Mouse (Mus musculus) C2C12 (cell line): ENCODE measurements around the gene Adora2a.

Experiments
- CEBPB ChIP-seq: IDR thresholded peaks from one replicate; pipeline ENCODE4 v1.6.1; 2011; ENCODE audit warnings: low read depth, mild to moderate bottlenecking, control low read depth, moderate library complexity
- CTCF ChIP-seq: IDR thresholded peaks from one replicate; pipeline ENCODE4 v1.5.1; 2011; ENCODE audit not compliant: control insufficient read depth, insufficient read depth, insufficient read length
- MYOG ChIP-seq: IDR thresholded peaks from one replicate; pipeline ENCODE4 v1.6.1; 2011; ENCODE audit not compliant: control insufficient read depth, insufficient read length; ENCODE audit errors: extremely low read depth
- USF1 ChIP-seq: IDR thresholded peaks from one replicate; pipeline ENCODE4 v1.6.1; 2011; ENCODE audit warnings: low read depth, mild to moderate bottlenecking, control low read depth, moderate library complexity

- TF ChIP-seq USF1, result no peak
- TF ChIP-seq CTCF, result no peak
- no peak for TF ChIP-seq CEBPB
- TF ChIP-seq MYOG, result no peak
Observed at GRCm38 (mm10) chr10:75350564-75350963, 33.9 kb downstream of the Adora2a start.
